Mouse (Mus musculus): ENCODE data around the gene Plet1. TPM values are rescaled to one million over a fixed set of nuclear protein-coding genes. Genes with fewer than 3 reads are reported as not detected.

The Plet1 gene
- polyA plus RNA-seq, 1 experiment: 2.5 TPM

- H3K36me3 ChIP-seq (ENCODE audit: control insufficient read depth, insufficient read depth, low read length): peaks cover 22% of the 10 kb centered on the region
- no peaks in the 10 kb centered on the region for H3K27me3 ChIP-seq (ENCODE audit: control insufficient read depth, insufficient read depth, low read length)
- no peak overlapping the region for H3K4me3 ChIP-seq (ENCODE audit: low read depth, low read length)
- H3K27ac ChIP-seq (ENCODE audit: insufficient read depth, low read depth, low read length): no peak overlapping the region
- TF ChIP-seq CTCF (IDR thresholded peaks at IDR 0.05; ENCODE audit: extremely low read depth, insufficient read length, insufficient replicate concordance, low read depth, low read length) (no peak), POLR2A (IDR thresholded peaks at IDR 0.05; ENCODE audit: low read depth, low read length) (no peak)
- WGBS: 88% methylated on average over 9 of the region's 9 CpGs
- peaks cover 2% of the 10 kb centered on the region; the same call in 1 of the 2 replicates for H3K4me1 ChIP-seq (ENCODE audit: control insufficient read depth, insufficient read depth, insufficient read length, low read length)
These were observed 48.1 kb downstream of the Plet1 start for GRCm38 (mm10) chr9:50542401-50542800.

DNA sequence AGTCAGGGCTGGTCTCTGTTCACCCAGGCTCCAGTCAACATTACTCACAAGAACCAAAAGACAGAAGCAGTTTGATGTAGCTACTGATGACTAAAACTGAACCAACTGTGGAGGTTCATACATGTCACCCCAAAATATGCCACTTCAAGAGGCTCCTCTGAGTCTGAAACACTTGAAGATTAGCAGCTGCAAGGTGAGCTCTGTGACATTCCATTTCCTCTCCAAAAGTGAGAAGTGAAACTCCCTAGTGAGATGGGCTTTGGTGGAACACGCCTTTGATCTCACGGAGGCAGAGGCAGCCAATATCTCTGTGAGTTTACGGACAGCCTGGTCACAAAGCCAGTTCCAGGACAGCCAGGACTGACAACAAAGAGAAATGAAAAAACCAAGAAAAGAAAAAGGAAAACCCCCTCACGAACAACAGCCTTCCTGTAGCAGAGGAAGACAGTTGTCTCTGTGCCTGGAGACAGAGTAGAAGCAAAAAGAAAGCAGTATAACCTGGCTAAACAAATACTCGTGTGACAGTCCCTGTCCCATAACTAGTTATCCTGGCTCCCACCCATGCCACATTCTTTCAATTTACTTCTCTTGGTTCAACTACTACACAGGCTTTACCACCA is 53.6 kb downstream of the Plet1 start:
- TF ChIP-seq POLR2A (IDR thresholded peaks at IDR 0.05; ENCODE audit: low read depth, low read length) (no peak), CTCF (IDR thresholded peaks at IDR 0.05; ENCODE audit: extremely low read depth, insufficient read length, insufficient replicate concordance, low read depth, low read length) (no peak)
- 26% methylated on average over 5 of the region's 5 CpGs for WGBS
- Histone ChIP-seq H3K27ac (ENCODE audit: insufficient read depth, low read depth, low read length) (no peak overlapping the region), H3K36me3 (ENCODE audit: control insufficient read depth, insufficient read depth, low read length) (peaks cover 17% of the 10 kb centered on the region), H3K4me3 (ENCODE audit: low read depth, low read length) (no peak overlapping the region), H3K27me3 (ENCODE audit: control insufficient read depth, insufficient read depth, low read length) (no peaks in the 10 kb centered on the region), H3K4me1 (ENCODE audit: control insufficient read depth, insufficient read depth, insufficient read length, low read length) (peaks cover 9% of the 10 kb centered on the region; the same call in 1 of the 2 replicates)

DNA sequence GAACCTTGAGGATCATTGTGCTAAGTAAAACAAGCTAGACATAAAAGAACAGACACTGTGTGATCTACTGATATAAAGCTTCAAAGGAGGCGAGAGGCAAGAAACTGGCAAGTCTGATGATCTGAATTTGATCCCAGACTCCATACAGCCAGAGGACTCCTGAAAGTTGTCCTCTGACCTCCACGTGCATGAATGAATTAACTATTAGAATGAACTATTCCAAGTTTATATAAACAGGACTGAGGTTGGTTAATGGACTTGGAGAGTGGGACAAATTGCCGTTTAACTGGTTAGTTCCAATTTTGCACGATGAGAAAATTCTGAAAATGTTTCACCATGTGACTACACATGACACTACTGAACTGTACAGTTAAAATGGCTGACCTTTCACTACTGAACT is 54.6 kb downstream of the Plet1 start:
- Histone ChIP-seq H3K36me3 (ENCODE audit: control insufficient read depth, insufficient read depth, low read length) (peaks cover 17% of the 10 kb centered on the region), H3K4me3 (ENCODE audit: low read depth, low read length) (no peak overlapping the region), H3K27me3 (ENCODE audit: control insufficient read depth, insufficient read depth, low read length) (no peaks in the 10 kb centered on the region), H3K27ac (ENCODE audit: insufficient read depth, low read depth, low read length) (no peak overlapping the region), H3K4me1 (ENCODE audit: control insufficient read depth, insufficient read depth, insufficient read length, low read length) (peaks cover 9% of the 10 kb centered on the region; the same call in 1 of the 2 replicates)
- WGBS: 84% methylated on average over 4 of the region's 4 CpGs
- TF ChIP-seq CTCF (IDR thresholded peaks at IDR 0.05; ENCODE audit: extremely low read depth, insufficient read length, insufficient replicate concordance, low read depth, low read length): no peak
- no peak for TF ChIP-seq POLR2A (IDR thresholded peaks at IDR 0.05; ENCODE audit: low read depth, low read length)

DNA sequence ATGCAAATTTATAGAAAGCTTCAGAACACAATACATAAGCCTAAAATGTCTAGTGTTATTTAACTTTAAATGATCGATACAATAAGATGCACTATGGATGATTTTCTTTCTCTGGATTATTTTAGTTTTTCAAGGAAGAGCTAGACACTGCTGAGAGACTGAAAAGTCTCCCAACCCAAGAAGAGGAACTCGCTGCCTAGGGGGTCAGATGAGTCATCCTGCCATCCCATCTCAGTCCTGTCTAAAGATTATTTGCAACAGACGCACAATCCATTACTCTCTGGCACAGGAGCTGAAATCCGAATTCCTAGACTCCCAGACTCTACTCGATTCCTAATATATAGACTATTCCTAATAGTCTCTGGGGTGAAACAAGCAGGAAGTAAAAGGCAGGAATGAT is 57.9 kb downstream of the Plet1 start:
- H3K27me3 ChIP-seq (ENCODE audit: control insufficient read depth, insufficient read depth, low read length): no peaks in the 10 kb centered on the region
- WGBS: 69% methylated on average over 5 of the region's 5 CpGs
- H3K27ac ChIP-seq (ENCODE audit: insufficient read depth, low read depth, low read length): no peak overlapping the region
- TF ChIP-seq POLR2A (IDR thresholded peaks at IDR 0.05; ENCODE audit: low read depth, low read length) (no peak), CTCF (IDR thresholded peaks at IDR 0.05; ENCODE audit: extremely low read depth, insufficient read length, insufficient replicate concordance, low read depth, low read length) (no peak)
- H3K4me1 ChIP-seq (ENCODE audit: control insufficient read depth, insufficient read depth, insufficient read length, low read length): peaks cover 10% of the 10 kb centered on the region; the same call in 1 of the 2 replicates
- peaks cover 10% of the 10 kb centered on the region; the same call in 1 of the 2 replicates for H3K36me3 ChIP-seq (ENCODE audit: control insufficient read depth, insufficient read depth, low read length)
- no peak overlapping the region for H3K4me3 ChIP-seq (ENCODE audit: low read depth, low read length)

DNA sequence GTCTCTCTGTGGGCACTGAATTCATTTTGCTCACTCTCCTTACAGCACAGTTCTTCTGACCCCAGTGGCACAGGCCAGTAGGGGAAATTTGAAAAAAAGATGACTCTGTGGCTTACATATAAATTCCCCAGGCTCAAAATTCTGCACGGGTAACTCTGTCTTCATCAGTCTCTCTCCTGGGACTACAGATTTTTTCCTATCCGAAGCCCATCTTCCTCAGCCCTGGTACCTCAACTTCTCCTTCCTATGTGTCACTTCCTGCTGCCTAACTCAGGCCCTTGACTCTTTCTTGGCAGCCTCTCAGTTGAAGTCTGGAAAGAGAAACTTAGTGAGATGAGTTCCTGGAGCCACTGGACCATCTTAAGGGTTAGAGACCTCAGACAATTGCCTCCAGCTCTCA is 59.2 kb downstream of the Plet1 start:
- 50% methylated on average over 2 of the region's 2 CpGs for WGBS
- Histone ChIP-seq H3K4me1 (ENCODE audit: control insufficient read depth, insufficient read depth, insufficient read length, low read length) (peaks cover 6% of the 10 kb centered on the region; the same call in 1 of the 2 replicates), H3K27me3 (ENCODE audit: control insufficient read depth, insufficient read depth, low read length) (no peaks in the 10 kb centered on the region), H3K36me3 (ENCODE audit: control insufficient read depth, insufficient read depth, low read length) (peaks cover 2% of the 10 kb centered on the region; the same call in 1 of the 2 replicates), H3K27ac (ENCODE audit: insufficient read depth, low read depth, low read length) (peak overlapping the region; percentile 90), H3K4me3 (ENCODE audit: low read depth, low read length) (no peak overlapping the region)
- TF ChIP-seq CTCF (IDR thresholded peaks at IDR 0.05; ENCODE audit: extremely low read depth, insufficient read length, insufficient replicate concordance, low read depth, low read length): no peak
- TF ChIP-seq POLR2A (IDR thresholded peaks at IDR 0.05; ENCODE audit: low read depth, low read length): no peak

- Histone ChIP-seq H3K4me3 (ENCODE audit: low read depth, low read length) (peak within 1 kb of the TSS; percentile 70), H3K4me1 (ENCODE audit: control insufficient read depth, insufficient read depth, insufficient read length, low read length) (peaks cover 6% of the 10 kb centered on the region; the same call in 1 of the 2 replicates), H3K27ac (ENCODE audit: insufficient read depth, low read depth, low read length) (peak within 1 kb of the TSS; percentile 100), H3K36me3 (ENCODE audit: control insufficient read depth, insufficient read depth, low read length) (peaks cover 2% of the 10 kb centered on the region; the same call in 1 of the 2 replicates), H3K27me3 (ENCODE audit: control insufficient read depth, insufficient read depth, low read length) (no peaks in the 10 kb centered on the region)
- 9% methylated on average over 12 of the region's 12 CpGs for WGBS
- TF ChIP-seq CTCF (IDR thresholded peaks at IDR 0.05; ENCODE audit: extremely low read depth, insufficient read length, insufficient replicate concordance, low read depth, low read length) (no peak), POLR2A (IDR thresholded peaks at IDR 0.05; ENCODE audit: low read depth, low read length) (peak; percentile 43; the same call in 1 of the 2 replicates)
These were observed 60.1 kb downstream of the Plet1 start, which contains the start of gene Il18 for GRCm38 (mm10) chr9:50554241-50555093. TSS of gene Il18 (plus strand) at chr9:50554827.

DNA sequence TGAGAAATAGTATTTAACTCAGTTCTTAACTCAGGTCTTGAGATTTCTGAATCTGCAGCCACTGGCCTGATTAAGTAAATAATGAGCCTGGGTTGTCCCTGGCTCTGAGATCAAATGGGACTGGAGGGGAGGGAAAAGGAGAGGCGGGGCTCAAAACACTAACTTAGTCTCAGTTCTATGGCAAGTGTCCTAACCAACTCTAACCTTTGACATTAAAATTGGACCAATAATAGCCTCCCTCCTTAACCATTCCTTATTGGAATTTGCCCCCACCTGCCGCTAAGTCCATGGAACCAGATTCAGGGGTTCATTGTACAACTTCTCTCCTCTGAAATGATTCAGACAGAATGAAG is 60.7 kb downstream of the Plet1 start, which contains the start of gene Bco2:
Bco2 (minus strand) TSS at position 88 of the 353 bp plus-strand sequence.
- Histone ChIP-seq H3K27ac (ENCODE audit: insufficient read depth, low read depth, low read length) (peak within 1 kb of the TSS; percentile 100), H3K27me3 (ENCODE audit: control insufficient read depth, insufficient read depth, low read length) (no peaks in the 10 kb centered on the region), H3K36me3 (ENCODE audit: control insufficient read depth, insufficient read depth, low read length) (peaks cover 1% of the 10 kb centered on the region; the same call in 1 of the 2 replicates), H3K4me3 (ENCODE audit: low read depth, low read length) (peak within 1 kb of the TSS; percentile 70), H3K4me1 (ENCODE audit: control insufficient read depth, insufficient read depth, insufficient read length, low read length) (peaks cover 6% of the 10 kb centered on the region; the same call in 1 of the 2 replicates)
- 13% methylated on average over 2 of the region's 2 CpGs for WGBS
- TF ChIP-seq POLR2A (IDR thresholded peaks at IDR 0.05; ENCODE audit: low read depth, low read length) (no peak), CTCF (IDR thresholded peaks at IDR 0.05; ENCODE audit: extremely low read depth, insufficient read length, insufficient replicate concordance, low read depth, low read length) (no peak)

Other genes starting within 250 kb of the Plet1 start
- gene Rpl10-ps3, start 149.6 kb upstream of the Plet1 start, polyA plus RNA-seq (2012; rRNA removed): 4.6 and 4.8 TPM in 2 replicates
- 10.4 and 14.9 TPM in 2 replicates for gene Pts, start 34.2 kb downstream of the Plet1 start, polyA plus RNA-seq (2012; rRNA removed)
- gene Il18, start 60.3 kb downstream of the Plet1 start, polyA plus RNA-seq (2012; rRNA removed): 5.7 and 11.2 TPM in 2 replicates
- gene Bco2, start 60.7 kb downstream of the Plet1 start, polyA plus RNA-seq (2012; rRNA removed): 5.5 and 8.5 TPM in 2 replicates
- gene Tex12, start 66.8 kb downstream of the Plet1 start, polyA plus RNA-seq (2012; rRNA removed): 0.10 TPM in 1 of 2 replicates, not detected in the other
- 307 and 325 TPM in 2 replicates for gene Sdhd, start 109.3 kb downstream of the Plet1 start, polyA plus RNA-seq (2012; rRNA removed)
- gene Timm8b, start 109.4 kb downstream of the Plet1 start, polyA plus RNA-seq (2012; rRNA removed): 93.7 and 98.1 TPM in 2 replicates
- 0.28 TPM in 2 replicates for gene Pih1d2, start 122.8 kb downstream of the Plet1 start, polyA plus RNA-seq (2012; rRNA removed)
- 1.2 and 1.6 TPM in 2 replicates for gene Nkapd1, start 122.9 kb downstream of the Plet1 start, polyA plus RNA-seq (2012; rRNA removed)
- 5.3 and 10.2 TPM in 2 replicates for gene Dlat, start 165.3 kb downstream of the Plet1 start, polyA plus RNA-seq (2012; rRNA removed)
- 0.57 and 0.75 TPM in 2 replicates for gene Dixdc1, start 245.0 kb downstream of the Plet1 start, polyA plus RNA-seq (2012; rRNA removed)

Data from small intestine, adult 2 months (tissue).